Mouse (Mus musculus): ENCODE results near the gene Poldip3. TPM values are rescaled to one million over a fixed set of nuclear protein-coding genes. Genes with fewer than 3 reads are reported as not detected.
A peak's percentile ranks its signal among the peaks of the same experiment; 100 is the strongest.

Gene Poldip3
- total and polyA plus RNA-seq, 3 experiments: 77.0 to 78.9 (median 77.2) TPM

DNA sequence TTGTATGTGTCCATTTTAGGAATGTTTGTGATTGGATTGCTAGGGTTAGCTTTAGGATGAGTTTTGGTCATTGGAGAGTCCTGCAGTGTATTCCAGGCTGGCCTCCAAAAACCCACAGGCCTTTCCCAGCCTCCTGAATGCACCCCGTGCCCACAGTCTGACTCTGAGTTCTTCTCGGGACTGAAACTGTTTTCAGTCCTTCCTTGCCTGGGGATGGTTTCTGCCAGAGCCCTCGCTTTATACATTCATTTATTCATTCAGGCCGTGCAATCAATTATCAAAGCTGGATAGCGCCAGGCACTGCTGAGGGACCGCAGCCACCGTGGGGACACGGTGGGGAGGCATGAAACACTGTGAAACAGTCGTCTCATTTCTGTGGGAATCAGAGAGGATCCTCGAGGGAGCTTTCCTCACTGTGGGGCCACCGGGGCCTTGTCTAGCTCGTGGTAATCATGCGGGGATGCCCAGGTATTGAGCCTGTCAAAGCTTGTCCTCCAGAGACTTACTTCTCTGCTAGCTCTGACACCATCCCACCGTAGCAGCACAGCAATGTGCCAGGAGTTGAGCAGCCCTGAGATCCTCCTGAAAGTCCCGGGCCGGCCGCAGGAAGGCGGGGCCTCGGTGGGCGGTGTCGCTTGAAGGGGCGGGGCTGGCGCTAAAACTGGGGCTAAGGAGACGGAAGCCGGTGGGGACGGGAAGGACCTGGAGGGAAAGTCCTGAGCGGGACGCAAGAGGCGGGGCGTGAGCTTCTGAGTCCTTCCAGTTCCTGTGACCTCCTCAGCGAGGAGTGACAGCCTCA lies 49.5 kb downstream of the Poldip3 start:
- peak overlapping the region; percentile 5; the same call in 1 of the 2 replicates for H3K27ac ChIP-seq (ENCODE audit: insufficient read depth, low read depth)
- H3K27me3 ChIP-seq (replicated peaks): no peaks in the 10 kb centered on the region
- H3K79me2 ChIP-seq (replicated peaks; ENCODE audit: control insufficient read depth, extremely low read depth, insufficient read depth, poor library complexity, severe bottlenecking): no peaks in the 10 kb centered on the region
- H3K36me3 ChIP-seq (replicated peaks in 1 of 2; ENCODE audit: control insufficient read depth in 1 of 2, insufficient read depth in 1 of 2, low read length in 1 of 2): peaks cover 8 to 34% of the 10 kb centered on the region in 2 experiments
- DNase-seq (ENCODE audit: extremely low read depth): peak; percentile 97
- peak overlapping the region; percentile 76 to 81 (median 77) for H3K4me3 ChIP-seq (replicated peaks in 1 of 3; ENCODE audit: low read depth in 2 of 3, low read length in 2 of 3, poor library complexity in 1 of 3)
- TF ChIP-seq BHLHE40 (IDR thresholded peaks at IDR 0.05; ENCODE audit: low read depth, low read length) (peak; percentile 22; the same call in 1 of the 2 replicates), MAZ (IDR thresholded peaks at IDR 0.05; ENCODE audit: low read depth, low read length) (0 out of 2 replicates have a peak, but pooled peaks have one; percentile 35), TCF12 (IDR thresholded peaks at IDR 0.05; ENCODE audit: low read depth, low read length) (peak; percentile 66), CHD2 (IDR thresholded peaks at IDR 0.05; ENCODE audit: low read length) (no peak), ETS1 (conservative IDR thresholded peaks at IDR 0.05; ENCODE audit: low read depth, low read length) (peak; percentile 23; the same call in 1 of the 2 replicates), MEF2A (IDR thresholded peaks at IDR 0.05; ENCODE audit: borderline replicate concordance, low read depth, low read length) (no peak), RAD21 (IDR thresholded peaks at IDR 0.05; ENCODE audit: low read depth, low read length) (no peak; the same call in 1 of the 2 replicates), JUN (IDR thresholded peaks at IDR 0.05; ENCODE audit: insufficient read depth, low read depth, low read length) (no peak), MAX (IDR thresholded peaks at IDR 0.05; ENCODE audit: low read length) (peak; percentile 35; the same call in 1 of the 2 replicates), SIN3A (IDR thresholded peaks at IDR 0.05; ENCODE audit: low read length) (peak; percentile 51; the same call in 1 of the 2 replicates), ZC3H11A (IDR thresholded peaks at IDR 0.05; ENCODE audit: low read depth, low read length) (no peak), ZNF384 (IDR thresholded peaks at IDR 0.05; ENCODE audit: low read depth, low read length) (no peak), PAX5 (IDR thresholded peaks at IDR 0.05; ENCODE audit: low read length) (no peak), ELF1 (IDR thresholded peaks at IDR 0.05; ENCODE audit: low read depth, low read length) (peak; percentile 84), SMC3 (IDR thresholded peaks at IDR 0.05; ENCODE audit: low read depth, low read length) (no peak), NELFE (IDR thresholded peaks at IDR 0.05; ENCODE audit: low read depth, low read length) (peak; percentile 37; the same call in 1 of the 2 replicates), NRF1 (IDR thresholded peaks at IDR 0.05; ENCODE audit: low read depth, low read length) (0 out of 2 replicates have a peak, but pooled peaks have one; percentile 11), USF2 (conservative IDR thresholded peaks at IDR 0.05; ENCODE audit: low read depth, low read length) (no peak), CTCF (conservative IDR thresholded peaks at IDR 0.05 in 1 of 2, IDR thresholded peaks at IDR 0.05 in 1 of 2; ENCODE audit: low read depth in 2 of 2, low read length in 2 of 2) (no peak), HCFC1 (IDR thresholded peaks at IDR 0.05; ENCODE audit: low read depth, low read length) (peak; percentile 83), TBP (conservative IDR thresholded peaks at IDR 0.05; ENCODE audit: low read depth, low read length) (peak; percentile 67), GABPA (IDR thresholded peaks at IDR 0.05; ENCODE audit: insufficient replicate concordance, low read depth, low read length) (no peak), IRF4 (IDR thresholded peaks at IDR 0.05; ENCODE audit: low read depth, low read length) (no peak; the same call in 1 of the 2 replicates), MXI1 (IDR thresholded peaks at IDR 0.05; ENCODE audit: low read depth, low read length) (peak; percentile 80), POLR2A (IDR thresholded peaks at IDR 0.05; ENCODE audit: low read depth, low read length) (peak; percentile 93), E2F4 (IDR thresholded peaks at IDR 0.05; ENCODE audit: insufficient replicate concordance, low read depth, low read length) (peak; percentile 16; the same call in 1 of the 2 replicates), KAT2A (IDR thresholded peaks at IDR 0.05; ENCODE audit: insufficient replicate concordance, low read length) (0 out of 2 replicates have a peak, but pooled peaks have one; percentile 6), MYC (IDR thresholded peaks at IDR 0.05; ENCODE audit: low read depth, low read length) (no peak), POLR2AphosphoS2 (IDR thresholded peaks at IDR 0.05; ENCODE audit: low read depth, low read length) (peak; percentile 36; the same call in 1 of the 2 replicates), ZKSCAN1 (IDR thresholded peaks at IDR 0.05; ENCODE audit: borderline replicate concordance, low read depth, low read length) (no peak)
- peak overlapping the region; percentile 87; the same call in 1 of the 2 replicates for H3K9ac ChIP-seq (ENCODE audit: insufficient read depth, low read depth)
- dilution Hi-C loops (cut with MboI; ENCODE audit: extremely low pct_ligation_motif_present, extremely low pct_unique_long_range_greater_than_20kb, low sequenced_read_pairs) (no loop called here), in situ Hi-C loops (cut with MboI; ENCODE audit: low pct_ligation_motif_present, low pct_unique_long_range_greater_than_20kb, low sequenced_read_pairs) (loop anchor here (25.0 kb wide), 1 partner anchor 837 kb away; the partner anchor contains the start of genes 1500009C09Rik and Sept3)
- peaks cover 0 to 45% of the 10 kb centered on the region in 2 experiments; a peak in 2 of 4 replicates for H3K4me1 ChIP-seq (ENCODE audit: control insufficient read depth in 1 of 2, insufficient read depth in 2 of 2)
- H3K9me3 ChIP-seq (replicated peaks; ENCODE audit: low read length): no peaks in the 10 kb centered on the region
- peak overlapping the region; percentile 62 for H3K4me2 ChIP-seq (ENCODE audit: insufficient read depth, low read depth, poor library complexity, severe bottlenecking)

All from CH12.LX (cell line).